Mouse (Mus musculus) midbrain, embryonic 15.5 days (tissue): ENCODE data around the gene Fabp3. TPM values are rescaled to one million over a fixed set of nuclear protein-coding genes. Genes with fewer than 3 reads are reported as not detected.
A peak's percentile ranks its signal among the peaks of the same experiment; 100 is the strongest.

ENCODE experiments used
- ATAC-seq: fragments of 200-750 bp; cut with Nextera tagmentation; replicated peaks from 2 replicates; pipeline ENCODE4 v1.8.0; 2017; ENCODE audit warnings: moderate TSS enrichment
- H3K27ac ChIP-seq: fragments of 300-500 bp; sonication (generic); 2 replicates; pipeline ENCODE4 v1.5.1; 2015; ENCODE audit warnings: mild to moderate bottlenecking, inconsistent platforms
- H3K27me3 ChIP-seq: fragments of 300-500 bp; sonication (generic); replicated peaks from 2 replicates; pipeline ENCODE4 v1.6.1; 2015; ENCODE audit warnings: inconsistent platforms
- H3K36me3 ChIP-seq: fragments of 300-500 bp; sonication (generic); replicated peaks from 2 replicates; pipeline ENCODE4 v1.6.1; 2015; ENCODE audit warnings: inconsistent platforms
- H3K4me1 ChIP-seq: fragments of 300-500 bp; sonication (generic); 2 replicates; pipeline ENCODE4 v1.6.1; 2015; ENCODE audit warnings: inconsistent platforms
- H3K4me2 ChIP-seq: fragments of 300-500 bp; sonication (generic); 2 replicates; pipeline ENCODE4 v1.6.1; 2015; ENCODE audit warnings: inconsistent platforms, mild to moderate bottlenecking, moderate library complexity
- H3K4me3 ChIP-seq: fragments of 300-500 bp; sonication (generic); 2 replicates; pipeline ENCODE4 v1.5.1; 2015; ENCODE audit warnings: mild to moderate bottlenecking, inconsistent platforms
- H3K9ac ChIP-seq: fragments of 300-500 bp; sonication (generic); 2 replicates; pipeline ENCODE4 v1.6.1; 2015; ENCODE audit warnings: mild to moderate bottlenecking, inconsistent platforms
- H3K9me3 ChIP-seq: fragments of 300-500 bp; sonication (generic); 2 replicates; pipeline ENCODE4 v1.6.1; 2016; ENCODE audit warnings: inconsistent platforms
- WGBS: fragments of 180-500 bp; shearing (Covaris S2); methylation state at CpG from one replicate; pipeline ENCODE4 v1.1.7; 2015; ENCODE audit warnings: mixed read lengths; 5-methylcytosine and 5-hydroxymethylcytosine counted together
- polyA plus RNA-seq: library from polyadenylated mRNA; unstranded; fragments of >200 nt; fragmentation: Nextera tagmentation; extraction: Ambion mirVana; gene quantifications from 2 replicates; pipeline ENCODE4 v1.2.1, GENCODE M21; 2015

Fabp3 gene
- polyA plus RNA-seq, 1 experiment from 2014 or later, result 230 TPM

DNA sequence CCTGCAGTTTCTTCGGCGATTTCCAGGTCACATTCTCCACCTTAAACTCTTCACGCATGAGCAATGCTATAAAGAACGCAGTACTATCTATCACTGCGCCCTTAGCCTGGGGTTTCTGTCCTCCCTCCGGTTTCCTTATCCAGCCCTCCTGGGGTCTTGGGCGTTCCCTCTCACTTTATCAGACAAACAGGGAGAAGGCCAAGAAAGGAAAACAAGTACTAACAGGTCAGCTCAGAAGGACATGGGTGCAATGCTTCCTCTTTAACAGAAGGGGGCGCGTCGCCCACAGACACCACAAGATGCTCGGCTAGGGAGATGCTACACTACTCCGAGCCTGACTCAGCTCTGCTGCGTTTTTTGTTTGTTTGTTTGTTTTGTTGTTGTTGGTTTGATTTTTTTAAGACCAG, 11.3 kb upstream of the Fabp3 start:
- Histone ChIP-seq H3K27me3 (no peaks in the 10 kb centered on the region), H3K27ac (no peak overlapping the region), H3K4me1 (peaks cover 3% of the 10 kb centered on the region; the same call in 1 of the 2 replicates), H3K4me2 (no peak overlapping the region), H3K9me3 (no peaks in the 10 kb centered on the region), H3K36me3 (no peaks in the 10 kb centered on the region), H3K9ac (no peak overlapping the region), H3K4me3 (no peak overlapping the region)
- no peak for ATAC-seq
- 18% methylated on average over 13 of the region's 13 CpGs for WGBS

GRCm38 (mm10) chr4:130298877-130299628, 9.3 kb upstream of the Fabp3 start:
- no peak overlapping the region for H3K4me3 ChIP-seq
- H3K4me1 ChIP-seq, result peaks cover 3% of the 10 kb centered on the region; the same call in 1 of the 2 replicates
- no peak overlapping the region for H3K9ac ChIP-seq
- H3K27ac ChIP-seq, result no peak overlapping the region
- H3K27me3 ChIP-seq, result no peaks in the 10 kb centered on the region
- WGBS, result 74% methylated on average over 11 of the region's 11 CpGs
- no peaks in the 10 kb centered on the region for H3K9me3 ChIP-seq
- H3K4me2 ChIP-seq, result no peak overlapping the region
- no peaks in the 10 kb centered on the region for H3K36me3 ChIP-seq
- ATAC-seq, result 0 out of 2 replicates have a peak, but pooled peaks have one; percentile 30

- Histone ChIP-seq H3K4me1 (peaks cover 4% of the 10 kb centered on the region), H3K4me3 (no peak overlapping the region), H3K27me3 (no peaks in the 10 kb centered on the region), H3K27ac (no peak overlapping the region), H3K9ac (no peak overlapping the region), H3K36me3 (no peaks in the 10 kb centered on the region), H3K9me3 (no peaks in the 10 kb centered on the region), H3K4me2 (no peak overlapping the region)
- no peak for ATAC-seq
- WGBS, result 68% methylated on average over 8 of the region's 8 CpGs
Observed at GRCm38 (mm10) chr4:130299629-130300018, 8.8 kb upstream of the Fabp3 start.

DNA sequence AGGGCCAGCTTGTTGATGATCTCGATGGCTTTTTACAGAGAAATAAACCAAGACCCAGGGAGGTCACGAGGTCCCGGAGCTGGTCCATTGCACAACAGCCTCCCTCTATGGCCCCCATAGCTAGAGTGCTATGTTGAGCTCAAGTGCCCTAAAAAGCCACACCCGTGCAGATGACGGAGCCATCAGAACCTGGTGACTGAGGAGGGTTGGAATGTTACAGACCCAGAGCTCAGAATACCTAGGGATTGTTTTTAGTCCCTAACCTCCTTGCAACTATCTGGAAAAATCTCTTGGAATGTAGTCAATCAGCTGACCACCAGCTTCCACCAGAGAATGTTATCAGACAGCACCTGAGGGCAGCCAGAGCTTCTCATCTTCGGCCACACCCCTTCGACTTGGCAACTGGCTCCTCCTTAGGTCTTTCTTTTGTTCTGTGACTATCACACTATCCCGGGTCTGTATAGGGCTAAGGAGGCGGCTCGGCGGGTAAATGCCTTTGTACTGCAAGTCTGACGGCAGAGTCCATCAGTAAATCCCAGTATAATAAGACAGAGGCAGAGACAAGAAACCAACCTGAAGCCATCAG, 6.0 kb upstream of the Fabp3 start:
- H3K4me2 ChIP-seq, result no peak overlapping the region
- H3K27me3 ChIP-seq, result peaks cover 10% of the 10 kb centered on the region
- peaks cover 9% of the 10 kb centered on the region; the same call in 1 of the 2 replicates for H3K4me1 ChIP-seq
- H3K36me3 ChIP-seq, result no peaks in the 10 kb centered on the region
- no peak overlapping the region for H3K27ac ChIP-seq
- ATAC-seq, result no peak
- no peaks in the 10 kb centered on the region for H3K9me3 ChIP-seq
- H3K9ac ChIP-seq, result no peak overlapping the region
- no peak overlapping the region for H3K4me3 ChIP-seq
- WGBS, result 50% methylated on average over 12 of the region's 12 CpGs

DNA sequence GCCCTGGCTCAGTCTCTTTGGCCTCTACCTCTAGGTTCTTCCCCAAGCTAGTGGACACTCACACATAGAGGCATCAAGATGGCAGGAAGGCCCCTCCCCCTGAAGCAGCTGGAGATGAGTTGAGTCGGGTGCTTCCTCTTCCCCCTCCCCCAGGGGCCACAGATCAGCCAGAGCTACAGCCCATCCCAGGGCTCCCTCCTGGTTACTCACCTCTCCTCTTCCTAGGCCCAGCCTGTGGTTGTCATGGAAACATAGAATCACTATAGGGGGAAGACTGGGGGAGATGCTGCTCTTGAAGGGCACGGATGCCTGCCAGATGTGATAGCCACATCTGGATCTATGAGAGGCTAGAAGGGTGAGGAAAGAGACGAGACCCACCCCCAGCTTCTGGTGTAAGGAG, 3.6 kb upstream of the Fabp3 start:
- 13% methylated on average over 3 of the region's 3 CpGs for WGBS
- ATAC-seq, result no peak
- no peak overlapping the region for H3K9ac ChIP-seq

GRCm38 (mm10) chr4:130306796-130307630, 1.4 kb upstream of the Fabp3 start:
- 78% methylated on average over 10 of the region's 10 CpGs for WGBS
- H3K27me3 ChIP-seq, result peaks cover 16% of the 10 kb centered on the region
- no peak for ATAC-seq
- H3K27ac ChIP-seq, result no peak overlapping the region
- no peaks in the 10 kb centered on the region for H3K36me3 ChIP-seq
- no peak overlapping the region for H3K9ac ChIP-seq
- H3K4me3 ChIP-seq, result peak overlapping the region; percentile 62
- no peaks in the 10 kb centered on the region for H3K9me3 ChIP-seq
- H3K4me2 ChIP-seq, result peak overlapping the region; percentile 90
- peaks cover 33% of the 10 kb centered on the region; the same call in 1 of the 2 replicates for H3K4me1 ChIP-seq

More for the DNA sequence above, 3.6 kb upstream of the Fabp3 start:
- Histone ChIP-seq H3K4me3 (no peak overlapping the region), H3K27ac (no peak overlapping the region), H3K36me3 (no peaks in the 10 kb centered on the region), H3K9me3 (no peaks in the 10 kb centered on the region), H3K4me2 (no peak overlapping the region), H3K27me3 (peaks cover 10% of the 10 kb centered on the region), H3K4me1 (peaks cover 26% of the 10 kb centered on the region; the same call in 1 of the 2 replicates)

DNA sequence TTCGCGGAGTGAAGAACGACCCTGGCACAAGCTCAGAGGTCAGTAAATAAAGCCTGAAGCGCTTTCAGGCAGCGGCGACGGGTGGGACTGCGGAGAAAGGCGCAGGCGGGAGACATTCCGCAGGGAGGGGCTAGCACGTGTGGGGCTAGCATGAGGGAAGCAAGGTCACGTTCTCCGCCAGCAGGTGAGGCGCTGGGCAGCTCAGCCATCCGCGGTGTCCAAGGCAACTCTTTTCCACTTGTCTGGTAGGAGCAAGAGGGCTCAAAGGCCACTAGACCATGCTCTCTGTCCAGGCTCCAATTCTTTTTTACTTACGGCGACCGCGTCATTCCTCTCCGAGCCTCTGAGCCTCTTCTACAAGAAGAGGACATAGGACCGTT, 554 bp upstream of the Fabp3 start:
- H3K27ac ChIP-seq, result peak overlapping the region; percentile 63
- WGBS, result under 1% methylated on average over 23 of the region's 23 CpGs
- no peaks in the 10 kb centered on the region for H3K36me3 ChIP-seq
- no peaks in the 10 kb centered on the region for H3K9me3 ChIP-seq
- peak overlapping the region; percentile 62 for H3K4me3 ChIP-seq
- peaks cover 33% of the 10 kb centered on the region; the same call in 1 of the 2 replicates for H3K4me1 ChIP-seq
- H3K27me3 ChIP-seq, result peaks cover 16% of the 10 kb centered on the region
- ATAC-seq, result peak; percentile 28
- peak overlapping the region; percentile 90 for H3K4me2 ChIP-seq
- peak overlapping the region; percentile 60 for H3K9ac ChIP-seq

DNA sequence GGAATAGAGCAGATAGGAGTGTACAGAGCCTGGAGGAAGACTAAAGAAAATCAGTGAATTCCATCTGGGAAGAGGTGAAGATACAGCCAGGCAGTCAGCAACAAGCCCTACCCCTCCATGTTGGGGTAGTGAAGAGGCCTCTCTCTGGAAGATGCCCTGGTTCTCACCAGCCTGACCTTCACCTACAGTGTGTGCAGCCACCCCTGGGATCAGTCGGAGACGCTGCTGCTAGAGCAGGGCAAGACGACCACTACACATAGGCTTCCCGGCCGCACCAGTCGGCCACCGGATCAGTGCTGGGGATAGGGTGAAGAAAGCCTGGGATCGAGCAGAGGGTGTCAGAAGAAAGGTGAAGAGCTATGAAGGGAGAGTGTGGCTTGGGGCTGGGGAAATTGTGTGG, 859 bp downstream of the Fabp3 start:
- peak overlapping the region; percentile 62 for H3K4me3 ChIP-seq
- H3K27ac ChIP-seq, result peak overlapping the region; percentile 63
- H3K4me1 ChIP-seq, result peaks cover 33% of the 10 kb centered on the region; the same call in 1 of the 2 replicates
- H3K4me2 ChIP-seq, result peak overlapping the region; percentile 90
- H3K27me3 ChIP-seq, result peaks cover 16% of the 10 kb centered on the region
- no peaks in the 10 kb centered on the region for H3K9me3 ChIP-seq
- ATAC-seq, result 0 out of 2 replicates have a peak, but pooled peaks have one; percentile 5
- H3K9ac ChIP-seq, result peak overlapping the region; percentile 60
- peaks cover 4% of the 10 kb centered on the region; the same call in 1 of the 2 replicates for H3K36me3 ChIP-seq
- WGBS, result 48% methylated on average over 8 of the region's 8 CpGs

GRCm38 (mm10) chr4:130312526-130312925, 4.1 kb downstream of the Fabp3 start:
- H3K4me3 ChIP-seq, result no peak overlapping the region
- no peaks in the 10 kb centered on the region for H3K9me3 ChIP-seq
- WGBS, result 91% methylated on average over 3 of the region's 3 CpGs

GRCm38 (mm10) chr4:130313552-130313951, 5.2 kb downstream of the Fabp3 start:
- WGBS, result 92% methylated on average over 4 of the region's 4 CpGs
- peaks cover 17% of the 10 kb centered on the region; the same call in 1 of the 2 replicates for H3K4me1 ChIP-seq
- H3K27me3 ChIP-seq, result peaks cover 5% of the 10 kb centered on the region; the same call in 1 of the 2 replicates
- no peak overlapping the region for H3K4me2 ChIP-seq
- ATAC-seq, result no peak
- H3K9me3 ChIP-seq, result no peaks in the 10 kb centered on the region
- no peak overlapping the region for H3K4me3 ChIP-seq
- H3K9ac ChIP-seq, result no peak overlapping the region
- no peak overlapping the region for H3K27ac ChIP-seq
- H3K36me3 ChIP-seq, result peaks cover 22% of the 10 kb centered on the region; the same call in 1 of the 2 replicates

More at GRCm38 (mm10) chr4:130312526-130312925, 4.1 kb downstream of the Fabp3 start:
- Histone ChIP-seq H3K27me3 (peaks cover 5% of the 10 kb centered on the region; the same call in 1 of the 2 replicates), H3K4me2 (no peak overlapping the region), H3K4me1 (peaks cover 22% of the 10 kb centered on the region; the same call in 1 of the 2 replicates), H3K36me3 (peaks cover 21% of the 10 kb centered on the region; the same call in 1 of the 2 replicates), H3K9ac (no peak overlapping the region), H3K27ac (no peak overlapping the region)
- ATAC-seq, result no peak

DNA sequence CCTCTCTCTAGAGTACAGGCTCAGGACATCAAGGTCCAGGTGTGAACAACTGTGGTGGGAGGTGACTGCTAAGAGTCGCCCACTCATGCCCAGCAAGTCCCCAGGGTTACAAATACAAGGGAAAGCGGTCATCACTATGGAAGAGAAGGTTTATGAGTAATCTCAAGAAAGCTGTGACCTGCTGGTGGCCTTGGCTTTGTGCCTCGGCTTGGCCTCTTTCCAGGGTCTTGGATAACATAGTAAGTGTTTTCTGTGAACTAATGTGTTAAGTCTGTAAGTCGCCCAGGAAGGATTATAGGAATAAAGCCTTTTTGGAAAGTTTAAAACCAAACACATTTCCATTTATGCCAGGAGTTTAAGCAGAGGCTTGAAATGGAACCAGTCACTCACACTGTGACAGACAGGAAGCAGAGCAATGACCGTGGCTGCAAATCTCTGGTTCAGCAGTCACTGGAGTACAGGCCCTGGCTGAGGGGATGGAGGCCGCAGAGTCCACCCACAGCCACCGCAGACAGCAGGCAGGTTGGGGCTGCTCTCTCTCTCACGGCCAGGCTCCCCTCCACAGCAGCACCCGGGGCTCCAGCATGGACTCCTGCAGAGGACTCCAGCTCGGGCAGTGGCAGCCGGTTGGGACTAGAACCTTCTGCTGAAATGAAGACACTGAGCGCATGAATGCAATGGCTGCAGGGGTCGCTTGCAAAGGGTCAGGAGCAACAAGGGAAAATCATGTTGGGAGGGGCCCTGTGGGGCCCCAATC, 7.6 kb downstream of the Fabp3 start:
- no peaks in the 10 kb centered on the region for H3K9me3 ChIP-seq
- peaks cover 22% of the 10 kb centered on the region; the same call in 1 of the 2 replicates for H3K36me3 ChIP-seq
- no peak overlapping the region for H3K27ac ChIP-seq
- no peak overlapping the region for H3K4me3 ChIP-seq
- no peaks in the 10 kb centered on the region; the same call in 1 of the 2 replicates for H3K4me1 ChIP-seq
- H3K4me2 ChIP-seq, result no peak overlapping the region
- H3K27me3 ChIP-seq, result no peaks in the 10 kb centered on the region
- no peak for ATAC-seq
- WGBS, result 72% methylated on average over 13 of the region's 13 CpGs
- no peak overlapping the region for H3K9ac ChIP-seq
